Mouse (Mus musculus) E14TG2a.4 (cell line): Measurements from ENCODE around the gene Dsn1.
A peak's percentile ranks its signal among the peaks of the same experiment; 100 is the strongest.

ENCODE experiments used
- H3K27me3 ChIP-seq: 2 replicates; pipeline ENCODE4 v1.6.1; 2014; ENCODE audit warnings: low read length, control low read depth; ENCODE audit not compliant: insufficient read depth
- H3K36me3 ChIP-seq: 2 replicates; pipeline ENCODE4 v1.6.1; 2014; ENCODE audit warnings: low read length, control low read depth; ENCODE audit not compliant: insufficient read depth
- H3K4me1 ChIP-seq: replicated peaks from 2 replicates; pipeline ENCODE4 v1.6.1; 2014; ENCODE audit warnings: low read depth, low read length, control low read depth
- H3K4me3 ChIP-seq: replicated peaks from 2 replicates; pipeline ENCODE4 v1.5.1; 2014; ENCODE audit warnings: mild to moderate bottlenecking, low read length
- H3K9me3 ChIP-seq: 2 replicates; pipeline ENCODE4 v1.6.1; 2014; ENCODE audit warnings: low read length, control low read depth
- CTCF ChIP-seq: conservative IDR thresholded peaks from 2 replicates; pipeline ENCODE4 v1.5.1; 2014; ENCODE audit warnings: low read length
- NANOG ChIP-seq: IDR thresholded peaks from 2 replicates; pipeline ENCODE4 v1.6.1; 2014; ENCODE audit warnings: borderline replicate concordance, low read length, mixed read lengths
- POU5F1 ChIP-seq: IDR thresholded peaks from 2 replicates; pipeline ENCODE4 v1.6.1; 2014; ENCODE audit warnings: low read length, borderline replicate concordance

The Dsn1 gene

GRCm38 (mm10) chr2:156991470-156992319, 15.3 kb downstream of the Dsn1 start, which contains the start of gene Ndrg3:
Gene Ndrg3 (minus strand): TSS chr2:156992056.
- peaks cover 34% of the 10 kb centered on the region for H3K36me3 ChIP-seq
- H3K4me3 ChIP-seq, result peak within 1 kb of the TSS; percentile 96
- no peaks in the 10 kb centered on the region for H3K9me3 ChIP-seq
- H3K27me3 ChIP-seq, result 0 out of 2 replicates have a peak, but pooled peaks cover 2% of the 10 kb centered on the region
- H3K4me1 ChIP-seq, result peaks cover 16% of the 10 kb centered on the region
- no peak for TF ChIP-seq NANOG
- TF ChIP-seq CTCF, result no peak
- no peak for TF ChIP-seq POU5F1

GRCm38 (mm10) chr2:156990727-156991431, 16.1 kb downstream of the Dsn1 start:
- Histone ChIP-seq H3K27me3 (0 out of 2 replicates have a peak, but pooled peaks cover 2% of the 10 kb centered on the region), H3K9me3 (no peaks in the 10 kb centered on the region), H3K36me3 (peaks cover 26% of the 10 kb centered on the region), H3K4me3 (peak overlapping the region; percentile 96), H3K4me1 (peaks cover 16% of the 10 kb centered on the region)
- TF ChIP-seq NANOG (no peak), POU5F1 (no peak), CTCF (no peak)

DNA sequence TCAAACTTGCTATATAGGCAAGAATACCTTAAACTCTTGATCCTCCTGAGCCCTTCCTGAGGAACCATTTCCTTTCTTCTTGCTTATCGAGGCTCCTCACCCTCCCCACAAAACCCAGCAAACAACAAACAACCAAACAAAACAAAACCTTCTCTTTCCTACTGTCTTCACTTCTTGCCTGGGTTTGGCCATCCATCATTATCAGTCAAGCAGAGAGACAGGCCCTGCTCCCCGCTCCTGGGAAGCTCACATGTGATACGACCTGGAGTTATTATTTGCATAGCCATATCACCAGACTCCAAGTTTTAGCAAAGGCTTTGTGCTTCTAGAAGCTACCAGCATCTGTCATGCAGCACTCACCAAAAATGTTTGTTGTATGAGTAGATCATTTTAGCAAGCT, 19.6 kb downstream of the Dsn1 start:
- Histone ChIP-seq H3K9me3 (no peaks in the 10 kb centered on the region), H3K27me3 (0 out of 2 replicates have a peak, but pooled peaks cover 2% of the 10 kb centered on the region), H3K36me3 (no peaks in the 10 kb centered on the region)

DNA sequence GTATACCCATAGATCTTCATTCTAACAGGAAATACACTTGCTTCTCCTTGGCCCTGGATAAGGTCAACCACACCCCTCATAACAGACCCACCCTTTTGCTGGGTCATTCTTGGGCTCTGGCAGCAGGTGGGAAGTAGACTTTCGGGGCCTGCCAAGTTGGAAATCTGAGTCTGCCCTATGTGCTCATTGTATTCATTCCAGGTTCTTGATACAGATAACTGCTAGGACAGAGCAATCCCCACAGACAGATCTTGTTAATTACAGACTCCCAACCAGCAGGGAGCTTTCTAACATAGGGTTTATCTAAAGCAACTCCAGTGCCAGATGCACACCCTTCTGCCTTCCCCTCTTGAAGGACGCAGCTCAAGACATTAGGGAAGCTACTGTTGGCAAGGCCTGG, 24.1 kb downstream of the Dsn1 start:
- Histone ChIP-seq H3K27me3 (no peaks in the 10 kb centered on the region), H3K36me3 (peaks cover 4% of the 10 kb centered on the region; the same call in 1 of the 2 replicates), H3K4me3 (no peak overlapping the region; the same call in 1 of the 2 replicates), H3K4me1 (peaks cover 21% of the 10 kb centered on the region), H3K9me3 (no peaks in the 10 kb centered on the region)
- TF ChIP-seq CTCF, result no peak
- no peak for TF ChIP-seq NANOG
- TF ChIP-seq POU5F1, result no peak

More for the DNA sequence above, 19.6 kb downstream of the Dsn1 start:
- TF ChIP-seq NANOG, result no peak
- TF ChIP-seq POU5F1, result no peak
- no peak for TF ChIP-seq CTCF
- Histone ChIP-seq H3K4me3 (no peak overlapping the region), H3K4me1 (peaks cover 25% of the 10 kb centered on the region)

DNA sequence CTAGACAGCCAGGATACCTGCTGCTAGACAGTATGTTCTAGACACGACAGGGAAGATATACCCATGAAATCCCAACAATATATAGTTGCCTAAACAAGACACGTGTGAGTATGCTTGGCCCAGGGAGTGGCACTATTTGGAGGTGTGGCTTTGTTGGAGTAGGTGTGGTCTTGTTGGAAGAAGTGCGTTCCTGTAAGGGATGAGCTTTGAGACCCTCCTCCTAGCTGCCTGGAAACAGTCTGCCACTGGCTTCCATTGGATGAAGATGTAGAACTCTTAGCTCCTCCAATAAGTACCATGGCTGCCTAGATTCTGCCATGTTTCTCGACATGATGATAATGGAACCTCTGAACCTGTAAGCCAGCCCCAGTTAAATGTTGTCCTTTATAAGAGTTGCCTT, 25.7 kb downstream of the Dsn1 start:
- Histone ChIP-seq H3K36me3 (peaks cover 5% of the 10 kb centered on the region; the same call in 1 of the 2 replicates), H3K4me1 (peaks cover 21% of the 10 kb centered on the region), H3K4me3 (no peak overlapping the region), H3K9me3 (no peaks in the 10 kb centered on the region), H3K27me3 (no peaks in the 10 kb centered on the region)
- TF ChIP-seq POU5F1 (no peak), CTCF (no peak), NANOG (no peak)

DNA sequence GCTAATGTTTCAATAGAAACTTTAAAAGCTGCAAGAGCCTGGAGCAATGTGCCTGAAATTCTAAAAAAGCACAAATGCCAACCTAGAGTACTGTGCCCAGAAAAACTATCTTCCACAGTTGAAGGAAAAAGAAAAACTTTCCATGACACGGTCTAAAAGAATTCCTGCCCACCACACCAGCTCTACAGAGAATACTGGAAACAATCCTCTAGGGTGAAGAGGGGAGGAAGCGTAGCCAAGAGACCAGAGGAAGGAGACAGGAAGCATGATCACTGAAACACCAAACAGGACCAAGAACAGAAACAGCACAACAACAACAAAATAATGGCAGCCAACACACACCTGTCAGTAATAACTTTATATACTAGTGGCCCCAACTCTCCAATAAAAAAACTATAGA, 26.9 kb downstream of the Dsn1 start:
- TF ChIP-seq POU5F1 (no peak), CTCF (no peak), NANOG (no peak)
- H3K9me3 ChIP-seq, result no peaks in the 10 kb centered on the region

GRCm38 (mm10) chr2:156976711-156977110, 30.2 kb downstream of the Dsn1 start:
- Histone ChIP-seq H3K4me3 (no peak overlapping the region), H3K9me3 (no peaks in the 10 kb centered on the region)
- no peak for TF ChIP-seq NANOG
- TF ChIP-seq CTCF, result no peak
- TF ChIP-seq POU5F1, result no peak

More for the DNA sequence above, 26.9 kb downstream of the Dsn1 start:
- no peak overlapping the region for H3K4me3 ChIP-seq
- H3K36me3 ChIP-seq, result peaks cover 5% of the 10 kb centered on the region; the same call in 1 of the 2 replicates
- peaks cover 21% of the 10 kb centered on the region for H3K4me1 ChIP-seq
- H3K27me3 ChIP-seq, result no peaks in the 10 kb centered on the region

DNA sequence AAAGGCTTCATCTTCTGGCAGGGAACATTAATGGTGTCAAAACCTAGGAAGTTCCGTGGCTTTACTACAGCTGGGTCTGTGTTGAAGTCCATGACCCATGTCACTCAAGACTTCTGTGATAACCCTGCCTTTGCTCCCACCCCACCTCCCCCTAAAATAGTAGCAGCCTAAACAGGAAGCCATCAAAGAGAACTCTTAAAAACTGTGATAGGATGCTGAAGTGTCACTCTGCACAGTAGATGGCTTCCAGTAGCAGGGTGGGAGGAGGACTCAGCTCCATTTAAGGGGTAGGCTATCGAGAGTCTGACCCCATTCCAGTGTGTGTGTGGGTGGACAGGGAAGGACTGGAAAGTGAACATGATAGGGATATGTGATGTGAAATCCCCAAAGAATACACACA, 32.0 kb downstream of the Dsn1 start:
- Histone ChIP-seq H3K27me3 (no peaks in the 10 kb centered on the region), H3K4me3 (no peak overlapping the region), H3K4me1 (peaks cover 8% of the 10 kb centered on the region), H3K9me3 (no peaks in the 10 kb centered on the region), H3K36me3 (peaks cover 5% of the 10 kb centered on the region; the same call in 1 of the 2 replicates)
- no peak for TF ChIP-seq NANOG
- TF ChIP-seq POU5F1, result no peak
- no peak for TF ChIP-seq CTCF

More at GRCm38 (mm10) chr2:156976711-156977110, 30.2 kb downstream of the Dsn1 start:
- Histone ChIP-seq H3K27me3 (no peaks in the 10 kb centered on the region), H3K4me1 (peaks cover 13% of the 10 kb centered on the region), H3K36me3 (peaks cover 5% of the 10 kb centered on the region; the same call in 1 of the 2 replicates)
